Mouse (Mus musculus): ENCODE measurements around the gene Stoml3. TPM values are rescaled to one million over a fixed set of nuclear protein-coding genes. Genes with fewer than 3 reads are reported as not detected.
A peak's percentile ranks its signal among the peaks of the same experiment; 100 is the strongest.

Stoml3 gene
- polyA plus RNA-seq, 1 experiment from 2014 or later: 0.20 TPM

GRCm38 (mm10) chr3:53474179-53474578 is 14.3 kb upstream of the Stoml3 start:
- no peak for ATAC-seq (ENCODE audit: insufficient read depth)
- DNase-seq: no peak
- Histone ChIP-seq H3K4me2 (no peak overlapping the region), H3K27me3 (ENCODE audit: insufficient read depth, low read length) (no peaks in the 10 kb centered on the region), H3K4me1 (ENCODE audit: insufficient read depth) (no peaks in the 10 kb centered on the region), H3K36me3 (ENCODE audit: insufficient read depth) (peaks cover 91% of the 10 kb centered on the region), H3K9ac (no peak overlapping the region), H3K9me3 (ENCODE audit: low read depth, low read length) (no peaks in the 10 kb centered on the region), H3K4me3 (ENCODE audit: low read depth, low read length) (no peak overlapping the region), H3K27ac (ENCODE audit: low read depth) (no peak overlapping the region)
- TF ChIP-seq CTCF (IDR thresholded peaks at IDR 0.05; ENCODE audit: low read depth): no peak
- WGBS: 68% methylated on average over 4 of the region's 4 CpGs

- Histone ChIP-seq H3K4me1 (ENCODE audit: insufficient read depth) (no peaks in the 10 kb centered on the region), H3K27ac (ENCODE audit: low read depth) (no peak overlapping the region), H3K9me3 (ENCODE audit: low read depth, low read length) (no peaks in the 10 kb centered on the region), H3K27me3 (ENCODE audit: insufficient read depth, low read length) (no peaks in the 10 kb centered on the region), H3K4me2 (no peak overlapping the region), H3K4me3 (ENCODE audit: low read depth, low read length) (no peak overlapping the region), H3K9ac (no peak overlapping the region), H3K36me3 (ENCODE audit: insufficient read depth) (peaks cover 94% of the 10 kb centered on the region)
- ATAC-seq (ENCODE audit: insufficient read depth) (peak; percentile 38; the same call in 1 of the 2 replicates), DNase-seq (peak; percentile 70)
- peak; percentile 66 for TF ChIP-seq CTCF (IDR thresholded peaks at IDR 0.05; ENCODE audit: low read depth)
- 53% methylated on average over 6 of the region's 6 CpGs for WGBS
Observed at GRCm38 (mm10) chr3:53475889-53476288, 12.6 kb upstream of the Stoml3 start.

GRCm38 (mm10) chr3:53477468-53477867 is 11.0 kb upstream of the Stoml3 start:
- H3K27ac ChIP-seq (ENCODE audit: low read depth): no peak overlapping the region
- H3K4me1 ChIP-seq (ENCODE audit: insufficient read depth): no peaks in the 10 kb centered on the region
- H3K4me3 ChIP-seq (ENCODE audit: low read depth, low read length): no peak overlapping the region
- peaks cover 93% of the 10 kb centered on the region for H3K36me3 ChIP-seq (ENCODE audit: insufficient read depth)
- DNase-seq (no peak), ATAC-seq (ENCODE audit: insufficient read depth) (no peak)
- no peak for TF ChIP-seq CTCF (IDR thresholded peaks at IDR 0.05; ENCODE audit: low read depth)
- H3K9me3 ChIP-seq (ENCODE audit: low read depth, low read length): no peaks in the 10 kb centered on the region
- no peaks in the 10 kb centered on the region for H3K27me3 ChIP-seq (ENCODE audit: insufficient read depth, low read length)
- no peak overlapping the region for H3K9ac ChIP-seq
- 78% methylated on average over 17 of the region's 17 CpGs for WGBS
- no peak overlapping the region for H3K4me2 ChIP-seq

GRCm38 (mm10) chr3:53478419-53479046 is 9.9 kb upstream of the Stoml3 start:
- WGBS: 93% methylated on average over 30 of the region's 30 CpGs
- ATAC-seq (ENCODE audit: insufficient read depth) (no peak), DNase-seq (no peak)
- no peaks in the 10 kb centered on the region for H3K27me3 ChIP-seq (ENCODE audit: insufficient read depth, low read length)
- H3K4me1 ChIP-seq (ENCODE audit: insufficient read depth): no peaks in the 10 kb centered on the region
- no peak overlapping the region for H3K9ac ChIP-seq
- no peak overlapping the region for H3K4me3 ChIP-seq (ENCODE audit: low read depth, low read length)
- no peaks in the 10 kb centered on the region for H3K9me3 ChIP-seq (ENCODE audit: low read depth, low read length)
- H3K36me3 ChIP-seq (ENCODE audit: insufficient read depth): peaks cover 86% of the 10 kb centered on the region
- H3K27ac ChIP-seq (ENCODE audit: low read depth): no peak overlapping the region
- TF ChIP-seq CTCF (IDR thresholded peaks at IDR 0.05; ENCODE audit: low read depth): no peak
- H3K4me2 ChIP-seq: no peak overlapping the region

- no peak for TF ChIP-seq CTCF (IDR thresholded peaks at IDR 0.05; ENCODE audit: low read depth)
- H3K9ac ChIP-seq: no peak overlapping the region
- WGBS: 76% methylated on average over 8 of the region's 8 CpGs
- no peak for DNase-seq
- H3K27ac ChIP-seq (ENCODE audit: low read depth): no peak overlapping the region
- peaks cover 3% of the 10 kb centered on the region; the same call in 1 of the 2 replicates for H3K4me1 ChIP-seq (ENCODE audit: insufficient read depth)
- ATAC-seq (ENCODE audit: insufficient read depth): no peak
- no peaks in the 10 kb centered on the region for H3K9me3 ChIP-seq (ENCODE audit: low read depth, low read length)
- H3K4me2 ChIP-seq: no peak overlapping the region
- no peak overlapping the region for H3K4me3 ChIP-seq (ENCODE audit: low read depth, low read length)
- no peaks in the 10 kb centered on the region for H3K27me3 ChIP-seq (ENCODE audit: insufficient read depth, low read length)
- peaks cover 37% of the 10 kb centered on the region for H3K36me3 ChIP-seq (ENCODE audit: insufficient read depth)
Observed at GRCm38 (mm10) chr3:53483414-53484059, 4.9 kb upstream of the Stoml3 start.

- Histone ChIP-seq H3K27me3 (ENCODE audit: insufficient read depth, low read length) (no peaks in the 10 kb centered on the region), H3K9me3 (ENCODE audit: low read depth, low read length) (no peaks in the 10 kb centered on the region), H3K9ac (no peak overlapping the region), H3K27ac (ENCODE audit: low read depth) (no peak overlapping the region), H3K4me1 (ENCODE audit: insufficient read depth) (peaks cover 3% of the 10 kb centered on the region; the same call in 1 of the 2 replicates), H3K4me3 (ENCODE audit: low read depth, low read length) (no peak overlapping the region), H3K36me3 (ENCODE audit: insufficient read depth) (peaks cover 12% of the 10 kb centered on the region), H3K4me2 (no peak overlapping the region)
- DNase-seq (no peak), ATAC-seq (ENCODE audit: insufficient read depth) (no peak)
- no peak for TF ChIP-seq CTCF (IDR thresholded peaks at IDR 0.05; ENCODE audit: low read depth)
- 67% methylated on average over 10 of the region's 10 CpGs for whole genome bisulfite sequencing
Observed at GRCm38 (mm10) chr3:53486561-53486960, 1.9 kb upstream of the Stoml3 start.

- no peaks in the 10 kb centered on the region for H3K27me3 ChIP-seq (ENCODE audit: insufficient read depth, low read length)
- H3K27ac ChIP-seq (ENCODE audit: low read depth): no peak overlapping the region
- no peak overlapping the region for H3K4me2 ChIP-seq
- H3K4me1 ChIP-seq (ENCODE audit: insufficient read depth): peaks cover 3% of the 10 kb centered on the region; the same call in 1 of the 2 replicates
- no peak overlapping the region for H3K4me3 ChIP-seq (ENCODE audit: low read depth, low read length)
- DNase-seq (peak; percentile 31), ATAC-seq (ENCODE audit: insufficient read depth) (no peak)
- H3K9me3 ChIP-seq (ENCODE audit: low read depth, low read length): no peaks in the 10 kb centered on the region
- WGBS: 43% methylated on average over 9 of the region's 9 CpGs
- peaks cover 7% of the 10 kb centered on the region for H3K36me3 ChIP-seq (ENCODE audit: insufficient read depth)
- no peak overlapping the region for H3K9ac ChIP-seq
- no peak for TF ChIP-seq CTCF (IDR thresholded peaks at IDR 0.05; ENCODE audit: low read depth)
Observed at GRCm38 (mm10) chr3:53486996-53487576, 1.4 kb upstream of the Stoml3 start.

Data from lung, embryonic 14.5 days (tissue).